Mouse (Mus musculus): ENCODE measurements around the gene Pcyt1a.

DNA sequence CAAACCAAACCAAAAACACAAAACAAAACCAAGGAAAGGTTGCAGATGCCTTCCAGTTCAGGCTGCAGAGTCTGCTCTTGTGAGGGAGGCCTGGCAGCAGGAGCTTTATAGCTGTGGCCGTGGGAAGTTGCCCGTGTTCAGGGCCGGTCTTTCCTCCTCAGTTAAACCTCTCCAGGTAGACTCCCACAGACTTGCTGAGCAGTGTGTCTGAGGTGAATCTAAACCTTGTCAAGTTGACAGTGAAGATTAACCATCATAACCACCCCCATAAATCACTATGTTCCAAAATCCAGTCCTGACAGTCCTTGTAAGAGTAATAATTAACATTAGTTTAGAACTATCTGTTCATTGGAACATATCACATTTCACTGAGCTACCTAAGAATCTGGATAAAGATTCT is 3.2 kb upstream of the Pcyt1a start:
- no peak for TF ChIP-seq CTCF (IDR thresholded peaks at IDR 0.05; ENCODE audit: low read depth, low read length)
- no peak for TF ChIP-seq GATA1 (IDR thresholded peaks at IDR 0.05; ENCODE audit: borderline replicate concordance, low read length)
- no peak for TF ChIP-seq TAL1 (conservative IDR thresholded peaks at IDR 0.05; ENCODE audit: low read depth, low read length)
- TF ChIP-seq GATA2 (IDR thresholded peaks at IDR 0.05; ENCODE audit: borderline replicate concordance, low read depth, low read length) = no peak
- no peak for TF ChIP-seq POLR2AphosphoS5 (IDR thresholded peaks at IDR 0.05; ENCODE audit: insufficient replicate concordance, low read depth, low read length)

All from G1E (cell line).